Mouse (Mus musculus) lung, postnatal 0 days (tissue): Measurements from ENCODE around the gene Bud31. TPM values are rescaled to one million over a fixed set of nuclear protein-coding genes. Genes with fewer than 3 reads are reported as not detected.

Experiments
- ATAC-seq: fragments of 200-750 bp; cut with Nextera tagmentation; 2 replicates; pipeline ENCODE4 v1.8.0; 2017; ENCODE audit warnings: moderate library complexity
- DNase-seq: peaks from one replicate; pipeline ENCODE4 v3.0.0-alpha.2; 2016; ENCODE audit warnings: low spot score
- H3K27ac ChIP-seq: fragments of 300-500 bp; sonication (generic); 2 replicates; pipeline ENCODE4 v1.5.1; 2014; ENCODE audit warnings: antibody characterized with exemption, mild to moderate bottlenecking, low read length, mixed read lengths
- H3K27me3 ChIP-seq: fragments of 300-500 bp; sonication (generic); replicated peaks from 2 replicates; pipeline ENCODE4 v1.6.1; 2014; ENCODE audit warnings: low read length, mixed read lengths; ENCODE audit not compliant: insufficient read depth
- H3K36me3 ChIP-seq: fragments of 300-500 bp; sonication (generic); 2 replicates; pipeline ENCODE4 v1.6.1; 2014; ENCODE audit warnings: low read length, mixed read lengths; ENCODE audit not compliant: insufficient read depth
- H3K4me1 ChIP-seq: fragments of 300-500 bp; sonication (generic); 2 replicates; pipeline ENCODE4 v1.6.1; 2014; ENCODE audit warnings: antibody characterized with exemption, low read depth, low read length, mixed read lengths; ENCODE audit not compliant: insufficient read depth
- H3K4me2 ChIP-seq: fragments of 300-500 bp; sonication (generic); replicated peaks from 2 replicates; pipeline ENCODE4 v1.6.1; 2014; ENCODE audit warnings: low read depth, mild to moderate bottlenecking, low read length, moderate library complexity, mixed read lengths
- H3K4me3 ChIP-seq: fragments of 300-500 bp; sonication (generic); 2 replicates; pipeline ENCODE4 v1.5.1; 2014; ENCODE audit warnings: low read depth, low read length
- H3K9ac ChIP-seq: fragments of 300-500 bp; sonication (generic); replicated peaks from 2 replicates; pipeline ENCODE4 v1.6.1; 2014; ENCODE audit warnings: low read depth, mild to moderate bottlenecking
- H3K9me3 ChIP-seq: fragments of 300-500 bp; sonication (generic); 2 replicates; pipeline ENCODE4 v1.6.1; 2016; ENCODE audit warnings: low read length, mixed read lengths
- CTCF ChIP-seq: IDR thresholded peaks from 2 replicates; pipeline ENCODE4 v1.5.1; 2016; ENCODE audit warnings: antibody characterized with exemption, mild to moderate bottlenecking
- EP300 ChIP-seq: IDR thresholded peaks from 2 replicates; pipeline ENCODE4 v1.6.1; 2016; ENCODE audit warnings: antibody characterized with exemption, mild to moderate bottlenecking, control low read depth
- WGBS: fragments of 180-500 bp; shearing (Covaris S2); extraction: QIAGEN DNeasy Blood & Tissue Kit; methylation state at CpG from one replicate; pipeline ENCODE4 v1.1.7; 2014; 5-methylcytosine and 5-hydroxymethylcytosine counted together
- polyA plus RNA-seq: library from polyadenylated mRNA; unstranded; fragments of >200 nt; fragmentation: Nextera tagmentation; extraction: Ambion mirVana; gene quantifications from 2 replicates; pipeline ENCODE4 v1.2.1, GENCODE M21; 2015

The Bud31 gene
- polyA plus RNA-seq, 1 experiment from 2014 or later = 152 TPM

- H3K27ac ChIP-seq = peak overlapping the region; percentile 88
- H3K9ac ChIP-seq = peak overlapping the region; percentile 69
- H3K4me2 ChIP-seq = peak overlapping the region; percentile 81
- H3K4me3 ChIP-seq = peak overlapping the region; percentile 84
- peaks cover 3% of the 10 kb centered on the region; the same call in 1 of the 2 replicates for H3K4me1 ChIP-seq
- H3K27me3 ChIP-seq = no peaks in the 10 kb centered on the region
- WGBS = 16% methylated on average over 31 of the region's 40 CpGs
- 0 out of 2 replicates have a peak, but pooled peaks cover 4% of the 10 kb centered on the region for H3K36me3 ChIP-seq
- H3K9me3 ChIP-seq = no peaks in the 10 kb centered on the region
- TF ChIP-seq EP300 (no peak), CTCF (no peak)
- DNase-seq (peak; percentile 71), ATAC-seq (peak; percentile 46)
These were observed 25.3 kb upstream of the Bud31 start for GRCm38 (mm10) chr5:145114606-145115473.

DNA sequence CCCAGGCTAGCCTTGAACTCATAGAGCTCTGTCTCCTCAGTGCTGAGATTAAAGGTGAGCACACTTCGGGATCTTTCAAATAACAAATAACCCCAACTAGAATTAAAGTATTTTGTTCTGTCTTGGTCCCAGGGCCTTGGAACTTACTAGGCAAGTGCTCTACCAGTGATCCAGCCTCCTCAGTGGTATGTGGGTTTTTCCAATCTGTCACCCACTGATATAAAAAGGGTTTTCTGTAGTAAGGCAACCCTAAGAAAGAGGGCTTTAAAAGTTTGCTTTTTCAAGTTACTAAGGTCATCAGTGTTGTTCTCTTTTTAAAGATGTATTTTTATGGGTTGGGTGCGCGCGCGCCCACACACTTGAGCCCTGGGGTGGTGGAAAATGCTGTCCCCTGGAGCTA is 24.4 kb upstream of the Bud31 start:
- Histone ChIP-seq H3K27me3 (no peaks in the 10 kb centered on the region), H3K9me3 (no peaks in the 10 kb centered on the region), H3K4me3 (0 out of 2 replicates have a peak overlapping the region, but pooled peaks have one; percentile 84), H3K4me1 (peaks cover 3% of the 10 kb centered on the region; the same call in 1 of the 2 replicates), H3K9ac (0 out of 2 replicates have a peak overlapping the region, but pooled peaks have one; percentile 13), H3K36me3 (no peaks in the 10 kb centered on the region), H3K4me2 (peak overlapping the region; percentile 32; the same call in 1 of the 2 replicates), H3K27ac (peak overlapping the region; percentile 88)
- 78% methylated on average over 5 of the region's 5 CpGs for WGBS
- TF ChIP-seq CTCF (no peak), EP300 (no peak)
- ATAC-seq = no peak
- DNase-seq = no peak

GRCm38 (mm10) chr5:145116316-145116715 is 23.8 kb upstream of the Bud31 start:
- peak overlapping the region; percentile 12; the same call in 1 of the 2 replicates for H3K4me3 ChIP-seq
- peak; percentile 78 for TF ChIP-seq EP300
- no peak for TF ChIP-seq CTCF
- no peaks in the 10 kb centered on the region for H3K27me3 ChIP-seq
- 4% methylated on average over 4 of the region's 4 CpGs for WGBS
- peak overlapping the region; percentile 42 for H3K4me2 ChIP-seq
- H3K9ac ChIP-seq = peak overlapping the region; percentile 13; the same call in 1 of the 2 replicates
- no peaks in the 10 kb centered on the region for H3K9me3 ChIP-seq
- DNase-seq = peak; percentile 96
- H3K4me1 ChIP-seq = peaks cover 3% of the 10 kb centered on the region; the same call in 1 of the 2 replicates
- peaks cover under 1% of the 10 kb centered on the region; the same call in 1 of the 2 replicates for H3K36me3 ChIP-seq
- peak overlapping the region; percentile 88 for H3K27ac ChIP-seq
- ATAC-seq = peak; percentile 72

- ATAC-seq = peak; percentile 55
- peak overlapping the region; percentile 42 for H3K4me2 ChIP-seq
- peak; percentile 82 for DNase-seq
- no peaks in the 10 kb centered on the region for H3K27me3 ChIP-seq
- H3K4me3 ChIP-seq = peak overlapping the region; percentile 12; the same call in 1 of the 2 replicates
- no peaks in the 10 kb centered on the region for H3K9me3 ChIP-seq
- 31% methylated on average over 10 of the region's 10 CpGs for WGBS
- H3K4me1 ChIP-seq = peaks cover 3% of the 10 kb centered on the region; the same call in 1 of the 2 replicates
- TF ChIP-seq EP300 (no peak), CTCF (peak; percentile 79)
- H3K27ac ChIP-seq = peak overlapping the region; percentile 88
- H3K36me3 ChIP-seq = peaks cover 5% of the 10 kb centered on the region; the same call in 1 of the 2 replicates
- no peak overlapping the region for H3K9ac ChIP-seq
These were observed 23.2 kb upstream of the Bud31 start for GRCm38 (mm10) chr5:145116916-145117315.

DNA sequence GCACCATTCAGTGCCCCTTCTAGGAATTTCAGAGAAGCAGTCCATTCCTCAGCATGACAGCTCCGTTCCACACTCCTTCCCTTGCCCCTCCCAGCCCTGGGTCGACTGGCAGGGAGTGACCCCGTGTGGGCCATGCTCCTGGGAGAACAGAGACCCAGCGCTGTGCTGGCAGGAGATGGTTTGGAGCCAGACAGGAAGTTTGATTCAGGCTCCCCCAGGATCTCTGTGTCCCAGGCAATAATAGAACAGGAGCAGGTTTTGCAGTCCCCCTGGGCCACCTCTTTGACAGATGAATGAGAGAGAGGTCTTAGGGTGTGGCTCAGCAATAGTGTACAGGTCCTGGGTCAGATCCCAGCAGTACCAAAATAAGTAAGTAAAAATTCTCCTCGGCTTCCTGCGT is 22.2 kb upstream of the Bud31 start:
- no peak overlapping the region for H3K27ac ChIP-seq
- H3K9ac ChIP-seq = no peak overlapping the region
- no peaks in the 10 kb centered on the region for H3K9me3 ChIP-seq
- TF ChIP-seq CTCF (no peak), EP300 (no peak)
- H3K4me3 ChIP-seq = no peak overlapping the region
- no peak overlapping the region for H3K4me2 ChIP-seq
- DNase-seq (peak; percentile 13), ATAC-seq (no peak)
- peaks cover 10% of the 10 kb centered on the region for H3K36me3 ChIP-seq
- WGBS = 37% methylated on average over 6 of the region's 6 CpGs
- H3K27me3 ChIP-seq = no peaks in the 10 kb centered on the region
- H3K4me1 ChIP-seq = peaks cover 3% of the 10 kb centered on the region; the same call in 1 of the 2 replicates

GRCm38 (mm10) chr5:145118461-145118860 is 21.7 kb upstream of the Bud31 start:
- ATAC-seq (no peak), DNase-seq (no peak)
- Histone ChIP-seq H3K9me3 (no peaks in the 10 kb centered on the region), H3K4me2 (no peak overlapping the region), H3K4me3 (no peak overlapping the region), H3K9ac (no peak overlapping the region), H3K27me3 (no peaks in the 10 kb centered on the region), H3K27ac (no peak overlapping the region), H3K4me1 (peaks cover 3% of the 10 kb centered on the region; the same call in 1 of the 2 replicates), H3K36me3 (peaks cover 13% of the 10 kb centered on the region)
- 84% methylated on average over 5 of the region's 5 CpGs for WGBS
- TF ChIP-seq CTCF (no peak), EP300 (no peak)
